Mouse (Mus musculus) Muller cell, postnatal 12 days (primary cell): ENCODE results near the gene Limk2.
A peak's percentile ranks its signal among the peaks of the same experiment; 100 is the strongest.

Source experiments
- DNase-seq: peaks from one replicate; pipeline ENCODE4 v3.0.0-alpha.2; 2015; ENCODE audit errors: inconsistent ontology term

The Limk2 gene

GRCm38 (mm10) chr11:3371599-3372295 is 37.2 kb downstream of the Limk2 start:
- DNase-seq = peak; percentile 43

- DNase-seq = peak; percentile 95
These were observed 37.9 kb downstream of the Limk2 start for GRCm38 (mm10) chr11:3370928-3371598.

GRCm38 (mm10) chr11:3370162-3370561 is 38.8 kb downstream of the Limk2 start:
- no peak for DNase-seq

GRCm38 (mm10) chr11:3369449-3369848 is 39.5 kb downstream of the Limk2 start:
- no peak for DNase-seq

GRCm38 (mm10) chr11:3368983-3369382 is 40.0 kb downstream of the Limk2 start:
- DNase-seq = peak; percentile 46

- no peak for DNase-seq
These were observed 42.6 kb downstream of the Limk2 start for GRCm38 (mm10) chr11:3366411-3366810.

GRCm38 (mm10) chr11:3362854-3363253 is 46.1 kb downstream of the Limk2 start:
- DNase-seq = no peak

- no peak for DNase-seq
These were observed 55.9 kb downstream of the Limk2 start for GRCm38 (mm10) chr11:3352990-3353585.

- no peak for DNase-seq
These were observed 56.9 kb downstream of the Limk2 start for GRCm38 (mm10) chr11:3352131-3352530.

GRCm38 (mm10) chr11:3349343-3349695 is 59.7 kb downstream of the Limk2 start:
- DNase-seq = no peak

- peak; percentile 39 for DNase-seq
These were observed 60.2 kb downstream of the Limk2 start for GRCm38 (mm10) chr11:3348576-3349342.

- DNase-seq = no peak
These were observed 61.2 kb downstream of the Limk2 start for GRCm38 (mm10) chr11:3347835-3348195.

GRCm38 (mm10) chr11:3347091-3347834 is 61.7 kb downstream of the Limk2 start:
- DNase-seq = peak; percentile 86

- no peak for DNase-seq
These were observed 62.6 kb downstream of the Limk2 start for GRCm38 (mm10) chr11:3346351-3346750.

GRCm38 (mm10) chr11:3344916-3345315 is 64.1 kb downstream of the Limk2 start:
- DNase-seq = no peak

GRCm38 (mm10) chr11:3341476-3341875 is 67.5 kb downstream of the Limk2 start:
- no peak for DNase-seq

GRCm38 (mm10) chr11:3337961-3338360 is 71.0 kb downstream of the Limk2 start:
- DNase-seq = no peak

GRCm38 (mm10) chr11:3337173-3337955 is 71.6 kb downstream of the Limk2 start:
- DNase-seq = peak; percentile 98

- no peak for DNase-seq
These were observed 72.4 kb downstream of the Limk2 start for GRCm38 (mm10) chr11:3336602-3337001.

- no peak for DNase-seq
These were observed 73.3 kb downstream of the Limk2 start for GRCm38 (mm10) chr11:3335651-3336216.
